Mouse (Mus musculus) stomach, postnatal 0 days (tissue): ENCODE measurements around the gene Fam122a.

Experiments
- CTCF ChIP-seq: IDR thresholded peaks from 2 replicates; pipeline ENCODE4 v1.5.1; 2016; ENCODE audit warnings: antibody characterized with exemption, low read depth, mild to moderate bottlenecking, moderate library complexity
- EP300 ChIP-seq: optimal IDR thresholded peaks from 2 replicates; pipeline ENCODE3; 2016; ENCODE audit warnings: antibody characterized with exemption

- TF ChIP-seq EP300 (no peak), CTCF (no peak)
Measured at GRCm38 (mm10) chr19:24432447-24432846, 44.7 kb downstream of the Fam122a start.
